Mouse (Mus musculus) C2C12 (cell line): ENCODE data around the gene Afap1. TPM values are rescaled to one million over a fixed set of nuclear protein-coding genes. Genes with fewer than 3 reads are reported as not detected.

Source experiments
- H3K27me3 ChIP-seq: one replicate; pipeline ENCODE4 v1.6.1; 2011; ENCODE audit not compliant: control insufficient read depth, insufficient read depth, insufficient read length
- H3K36me3 ChIP-seq: one replicate; pipeline ENCODE4 v1.6.1; 2011; ENCODE audit not compliant: control insufficient read depth, insufficient read depth
- H3K4me3 ChIP-seq: one replicate; pipeline ENCODE4 v1.5.1; 2011; ENCODE audit warnings: mild to moderate bottlenecking, control low read depth; ENCODE audit not compliant: poor library complexity, insufficient read depth, severe bottlenecking
- H3K79me2 ChIP-seq: one replicate; pipeline ENCODE4 v1.6.1; 2011; ENCODE audit not compliant: control insufficient read depth, insufficient read depth
- H3K79me3 ChIP-seq: one replicate; pipeline ENCODE4 v1.6.1; 2011; ENCODE audit warnings: low read depth, control low read depth
- H3ac ChIP-seq: one replicate; pipeline ENCODE3; 2011; ENCODE audit warnings: low read depth; ENCODE audit not compliant: control insufficient read depth, insufficient read length
- CEBPB ChIP-seq: IDR thresholded peaks from one replicate; pipeline ENCODE4 v1.6.1; 2011; ENCODE audit warnings: low read depth, mild to moderate bottlenecking, control low read depth, moderate library complexity
- CTCF ChIP-seq: IDR thresholded peaks from one replicate; pipeline ENCODE4 v1.5.1; 2011; ENCODE audit not compliant: control insufficient read depth, insufficient read depth, insufficient read length
- FOSL1 ChIP-seq: IDR thresholded peaks from one replicate; pipeline ENCODE4 v1.8.0; 2011; ENCODE audit warnings: mild to moderate bottlenecking, low read length; ENCODE audit not compliant: poor library complexity, insufficient read depth, severe bottlenecking
- MAX ChIP-seq: IDR thresholded peaks from one replicate; pipeline ENCODE4 v1.6.1; 2011; ENCODE audit warnings: mild to moderate bottlenecking, control low read depth
- MYOD1 ChIP-seq: IDR thresholded peaks from one replicate; pipeline ENCODE4 v1.6.1; 2011; ENCODE audit warnings: low read depth; ENCODE audit not compliant: control insufficient read depth, insufficient read length
- MYOG ChIP-seq: IDR thresholded peaks from one replicate; pipeline ENCODE4 v1.6.1; 2011; ENCODE audit not compliant: control insufficient read depth, insufficient read length; ENCODE audit errors: extremely low read depth
- USF1 ChIP-seq: IDR thresholded peaks from one replicate; pipeline ENCODE4 v1.6.1; 2011; ENCODE audit warnings: low read depth, mild to moderate bottlenecking, control low read depth, moderate library complexity
- polyA plus RNA-seq: library from polyadenylated mRNA; unstranded; fragments of >200 nt; fragmentation: generic; extraction: Trizol; gene quantifications from one replicate; pipeline ENCODE4 v1.2.1, GENCODE M21; 2012; ENCODE audit warnings: missing spikeins

The Afap1 gene
- polyA plus RNA-seq, 1 experiment, result 9.5 TPM

GRCm38 (mm10) chr5:35974265-35974664 lies 81.1 kb downstream of the Afap1 start:
- Histone ChIP-seq H3ac (peak overlapping the region; percentile 4), H3K4me3 (no peak overlapping the region), H3K27me3 (no peaks in the 10 kb centered on the region), H3K36me3 (peaks cover 34% of the 10 kb centered on the region), H3K79me2 (no peaks in the 10 kb centered on the region), H3K79me3 (no peaks in the 10 kb centered on the region)
- no peak for TF ChIP-seq MYOG
- TF ChIP-seq MYOD1, result no peak
- no peak for TF ChIP-seq CEBPB
- no peak for TF ChIP-seq FOSL1
- TF ChIP-seq CTCF, result no peak

DNA sequence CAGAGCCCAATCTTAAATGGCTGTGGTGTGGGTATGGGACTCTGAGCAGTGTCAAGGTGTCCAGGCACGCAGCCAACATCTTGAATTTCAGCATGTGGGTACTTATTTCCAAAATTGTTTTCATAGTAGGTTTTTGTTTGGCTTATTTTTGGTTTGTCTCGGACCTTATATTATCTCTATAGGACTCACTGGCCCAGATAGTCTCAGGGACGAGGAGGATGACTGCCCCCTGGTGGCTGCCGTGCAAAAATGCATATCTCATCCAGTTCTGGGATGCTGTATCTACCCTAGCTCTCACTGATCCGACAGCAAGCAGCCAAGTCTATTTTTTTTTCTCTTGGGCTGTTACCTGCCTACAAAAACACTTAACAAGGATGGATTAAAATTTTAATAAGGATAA lies 82.6 kb downstream of the Afap1 start:
- H3K4me3 ChIP-seq, result no peak overlapping the region
- TF ChIP-seq CTCF (peak; percentile 67), MYOG (no peak)
- no peaks in the 10 kb centered on the region for H3K79me2 ChIP-seq
- H3K36me3 ChIP-seq, result peaks cover 23% of the 10 kb centered on the region
- H3ac ChIP-seq, result no peak overlapping the region
- H3K79me3 ChIP-seq, result no peaks in the 10 kb centered on the region
- no peaks in the 10 kb centered on the region for H3K27me3 ChIP-seq

GRCm38 (mm10) chr5:35980542-35980941 lies 87.4 kb downstream of the Afap1 start:
- Histone ChIP-seq H3K4me3 (no peak overlapping the region), H3K79me3 (no peaks in the 10 kb centered on the region), H3K36me3 (peaks cover 38% of the 10 kb centered on the region), H3K27me3 (no peaks in the 10 kb centered on the region), H3ac (no peak overlapping the region), H3K79me2 (no peaks in the 10 kb centered on the region)
- TF ChIP-seq MYOG (no peak), MYOD1 (no peak), CTCF (no peak), MAX (no peak)

DNA sequence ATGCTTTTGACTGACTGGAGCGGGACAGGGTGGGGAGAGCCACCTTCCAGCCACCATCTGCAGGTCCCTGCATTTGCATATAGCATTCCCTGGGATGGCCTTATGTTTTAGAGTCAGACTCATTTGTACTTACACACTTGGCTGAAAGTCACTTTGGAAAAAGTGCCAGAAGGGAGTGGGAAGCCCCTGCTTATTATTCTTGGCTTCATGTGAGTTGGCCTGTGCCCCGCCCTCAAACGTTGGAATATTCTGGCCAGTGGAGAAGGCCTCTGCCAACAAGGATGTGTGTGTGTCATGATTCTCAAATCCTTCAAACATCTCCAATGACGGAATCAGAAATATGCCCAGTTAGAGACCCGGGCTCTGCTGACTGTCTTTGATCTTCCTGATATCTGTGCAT lies 88.2 kb downstream of the Afap1 start:
- no peak overlapping the region for H3K4me3 ChIP-seq
- no peak for TF ChIP-seq FOSL1
- no peak for TF ChIP-seq USF1
- no peak for TF ChIP-seq MYOG
- no peaks in the 10 kb centered on the region for H3K79me3 ChIP-seq
- no peak overlapping the region for H3ac ChIP-seq
- peaks cover 35% of the 10 kb centered on the region for H3K36me3 ChIP-seq
- no peaks in the 10 kb centered on the region for H3K79me2 ChIP-seq
- no peaks in the 10 kb centered on the region for H3K27me3 ChIP-seq

- Histone ChIP-seq H3K79me3 (no peaks in the 10 kb centered on the region), H3ac (no peak overlapping the region), H3K36me3 (peaks cover 31% of the 10 kb centered on the region), H3K79me2 (no peaks in the 10 kb centered on the region), H3K27me3 (no peaks in the 10 kb centered on the region), H3K4me3 (no peak overlapping the region)
- no peak for TF ChIP-seq MAX
- no peak for TF ChIP-seq CEBPB
- TF ChIP-seq MYOG, result no peak
- TF ChIP-seq CTCF, result peak; percentile 69
Measured at GRCm38 (mm10) chr5:35981976-35982375, 88.9 kb downstream of the Afap1 start.

GRCm38 (mm10) chr5:35985611-35986010 lies 92.5 kb downstream of the Afap1 start:
- no peak overlapping the region for H3K4me3 ChIP-seq
- H3K36me3 ChIP-seq, result peaks cover 39% of the 10 kb centered on the region
- no peaks in the 10 kb centered on the region for H3K79me2 ChIP-seq
- H3K27me3 ChIP-seq, result no peaks in the 10 kb centered on the region
- no peak for TF ChIP-seq FOSL1
- no peak overlapping the region for H3ac ChIP-seq
- H3K79me3 ChIP-seq, result no peaks in the 10 kb centered on the region

GRCm38 (mm10) chr5:35988085-35988484 lies 95.0 kb downstream of the Afap1 start:
- no peaks in the 10 kb centered on the region for H3K27me3 ChIP-seq
- H3K79me2 ChIP-seq, result no peaks in the 10 kb centered on the region
- TF ChIP-seq USF1, result no peak
- no peak for TF ChIP-seq MAX
- no peak for TF ChIP-seq FOSL1
- TF ChIP-seq CEBPB, result no peak
- TF ChIP-seq MYOD1, result no peak
- peaks cover 38% of the 10 kb centered on the region for H3K36me3 ChIP-seq
- no peaks in the 10 kb centered on the region for H3K79me3 ChIP-seq
- H3K4me3 ChIP-seq, result no peak overlapping the region
- no peak overlapping the region for H3ac ChIP-seq
